Mouse (Mus musculus): ENCODE measurements around the gene Snrnp25. TPM values are rescaled to one million over a fixed set of nuclear protein-coding genes. Genes with fewer than 3 reads are reported as not detected.
A peak's percentile ranks its signal among the peaks of the same experiment; 100 is the strongest.

The Snrnp25 gene
- polyA plus RNA-seq (2014; fragmentation: Nextera tagmentation; extraction: Ambion mirVana), result 96.7 and 114 TPM in 2 replicates

DNA sequence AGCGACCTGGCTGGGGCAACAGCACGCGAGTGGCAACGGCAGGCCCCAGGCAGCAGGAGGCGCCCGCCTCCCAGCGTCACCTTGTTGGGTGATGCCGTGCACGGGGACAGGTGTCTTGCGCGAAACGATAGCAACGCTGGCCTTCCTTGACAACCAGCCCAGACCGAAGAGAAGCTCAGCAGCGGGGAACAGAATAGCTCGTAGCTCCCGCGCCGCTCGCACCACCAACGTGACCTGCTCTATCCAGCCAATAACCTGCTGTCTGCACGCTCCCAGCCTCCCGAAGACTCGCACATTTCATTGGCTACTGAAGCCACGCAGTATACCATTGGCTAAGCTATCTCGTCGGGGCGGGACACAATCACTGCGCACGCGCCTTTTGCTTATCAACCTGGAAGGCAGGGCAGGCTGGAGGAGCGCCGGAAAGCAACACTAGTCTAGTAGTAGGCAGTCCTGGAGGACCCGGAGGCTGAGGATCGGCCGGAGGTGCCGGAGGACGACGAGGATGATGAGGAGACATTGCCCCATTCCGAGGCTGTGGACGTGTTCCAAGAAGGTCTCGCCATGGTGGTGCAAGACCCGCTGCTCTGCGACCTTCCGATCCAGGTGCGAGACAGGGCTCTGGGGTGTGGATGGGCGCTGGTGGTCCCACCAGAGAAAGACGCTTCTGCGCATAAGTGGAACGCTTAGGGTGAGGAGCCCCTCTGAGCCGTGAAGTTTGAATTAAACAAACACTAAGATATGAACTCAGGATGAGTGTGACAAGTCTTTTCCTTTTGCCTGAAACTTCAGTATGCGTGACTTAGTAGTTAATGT lies at the start of gene Snrnp25:
Gene Snrnp25, plus strand, starts transcription at position 358 of the 816 bp plus-strand sequence.
- Histone ChIP-seq H3K27ac (ENCODE audit: low read depth, low read length) (peak within 1 kb of the TSS; percentile 91), H3K27me3 (replicated peaks; ENCODE audit: control insufficient read depth, insufficient read depth, low read length) (no peaks in the 10 kb centered on the region), H3K9ac (ENCODE audit: low read depth, low read length) (peak within 1 kb of the TSS; percentile 80), H3K9me3 (ENCODE audit: control insufficient read depth, low read length) (no peaks in the 10 kb centered on the region), H3K4me3 (ENCODE audit: low read depth, low read length) (peak within 1 kb of the TSS; percentile 61), H3K4me2 (peak within 1 kb of the TSS; percentile 90), H3K4me1 (replicated peaks; ENCODE audit: control insufficient read depth, insufficient read depth, low read length) (peaks cover 11% of the 10 kb centered on the region), H3K36me3 (ENCODE audit: control insufficient read depth, insufficient read depth, low read length) (peaks cover 13% of the 10 kb centered on the region; the same call in 1 of the 2 replicates)
- DNase-seq (ENCODE audit: low spot score), result peak; percentile 90
- peak; percentile 100 for ATAC-seq (replicated peaks; ENCODE audit: low FRiP score)
- WGBS, result under 1% methylated on average over 52 of the region's 52 CpGs

DNA sequence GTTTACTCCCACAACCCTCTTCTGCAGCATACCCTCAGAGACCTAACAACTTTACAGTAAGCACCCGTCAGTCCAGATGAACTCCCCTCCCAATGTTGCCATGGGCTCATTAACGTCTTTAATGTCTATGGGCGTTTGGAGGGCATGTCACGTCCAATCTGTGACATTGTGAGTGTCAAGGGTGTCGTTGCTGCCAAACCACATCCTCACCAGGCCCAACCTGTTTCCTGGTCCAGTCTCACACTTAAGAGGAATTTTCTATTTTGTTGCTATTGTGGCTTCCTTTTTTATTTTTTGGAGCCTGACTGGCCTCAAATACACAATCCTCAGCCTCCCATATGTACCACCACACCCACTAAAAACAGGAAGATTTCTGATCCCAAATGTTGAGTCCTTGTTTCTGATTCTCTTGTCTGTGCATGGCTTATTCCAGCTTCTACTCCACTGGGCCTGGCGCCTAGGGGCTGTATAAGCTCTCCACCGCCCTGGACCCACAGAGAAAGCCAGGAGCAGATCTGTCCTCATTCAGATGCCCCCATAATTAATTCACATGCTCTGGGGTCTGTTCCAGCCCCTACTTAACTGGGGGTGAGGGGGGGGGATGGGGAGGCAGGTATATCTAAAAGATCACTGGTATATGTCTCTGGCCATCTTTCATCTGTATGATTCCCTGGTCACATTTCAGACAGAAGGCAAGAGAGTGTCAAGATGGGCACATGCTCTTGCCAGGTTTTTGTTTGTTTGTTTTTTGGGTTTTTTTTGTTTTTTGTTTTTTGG lies 48.2 kb upstream of the Snrnp25 start:
- no peak overlapping the region for H3K9ac ChIP-seq (ENCODE audit: low read depth, low read length)
- no peak for ATAC-seq (replicated peaks; ENCODE audit: low FRiP score)
- 49% methylated on average over 7 of the region's 7 CpGs for WGBS

DNA sequence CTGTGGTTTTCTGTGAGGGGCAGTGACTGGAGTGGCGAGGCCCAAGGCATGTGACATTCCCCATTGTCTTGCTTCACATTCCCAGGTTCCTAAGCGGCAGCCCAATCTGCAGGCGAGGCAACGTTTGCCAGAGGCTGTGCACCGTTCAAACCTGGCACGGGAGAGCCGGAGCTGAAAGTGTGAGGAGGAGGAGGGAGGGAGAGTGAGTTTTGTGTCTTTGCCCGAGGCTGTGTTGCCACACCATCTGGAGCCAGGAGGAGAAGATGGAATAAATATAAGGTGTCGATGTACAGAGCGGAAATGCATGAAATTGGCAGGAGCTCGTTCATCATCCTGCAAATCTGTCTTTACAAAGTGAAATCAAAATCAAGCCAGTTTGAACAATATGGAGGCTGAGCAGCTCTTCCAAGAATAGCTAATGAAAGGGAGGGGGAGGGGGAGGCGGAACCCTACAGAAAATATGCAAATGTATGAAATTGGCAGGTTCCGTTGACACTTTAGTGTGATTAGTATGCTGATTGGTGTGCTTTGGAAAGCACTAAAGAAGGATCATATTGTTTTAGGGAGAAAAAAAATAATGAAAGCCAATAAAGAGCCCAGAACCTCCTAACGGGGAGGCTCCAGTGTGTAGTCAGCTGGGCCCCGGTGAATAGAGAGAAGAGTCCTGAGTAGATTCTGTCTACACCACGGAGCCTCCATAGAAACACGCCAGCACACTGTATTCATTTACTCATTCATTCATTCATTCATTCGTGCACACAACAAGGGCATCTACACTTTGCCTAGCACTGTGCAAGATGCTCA lies 47.2 kb upstream of the Snrnp25 start:
- no peak overlapping the region for H3K27ac ChIP-seq (ENCODE audit: low read depth, low read length)
- H3K4me3 ChIP-seq (ENCODE audit: low read depth, low read length), result no peak overlapping the region
- no peaks in the 10 kb centered on the region for H3K36me3 ChIP-seq (ENCODE audit: control insufficient read depth, insufficient read depth, low read length)
- no peaks in the 10 kb centered on the region for H3K9me3 ChIP-seq (ENCODE audit: control insufficient read depth, low read length)
- DNase-seq (ENCODE audit: low spot score) (no peak), ATAC-seq (replicated peaks; ENCODE audit: low FRiP score) (no peak)
- peaks cover 12% of the 10 kb centered on the region for H3K27me3 ChIP-seq (replicated peaks; ENCODE audit: control insufficient read depth, insufficient read depth, low read length)
- no peak overlapping the region for H3K4me2 ChIP-seq
- H3K9ac ChIP-seq (ENCODE audit: low read depth, low read length), result no peak overlapping the region
- 68% methylated on average over 18 of the region's 18 CpGs for WGBS
- H3K4me1 ChIP-seq (replicated peaks; ENCODE audit: control insufficient read depth, insufficient read depth, low read length), result no peaks in the 10 kb centered on the region

More for the DNA sequence above, 48.2 kb upstream of the Snrnp25 start:
- H3K4me2 ChIP-seq, result no peak overlapping the region
- no peaks in the 10 kb centered on the region for H3K4me1 ChIP-seq (replicated peaks; ENCODE audit: control insufficient read depth, insufficient read depth, low read length)
- H3K36me3 ChIP-seq (ENCODE audit: control insufficient read depth, insufficient read depth, low read length), result no peaks in the 10 kb centered on the region
- H3K27me3 ChIP-seq (replicated peaks; ENCODE audit: control insufficient read depth, insufficient read depth, low read length), result peaks cover 12% of the 10 kb centered on the region
- H3K27ac ChIP-seq (ENCODE audit: low read depth, low read length), result no peak overlapping the region
- no peaks in the 10 kb centered on the region for H3K9me3 ChIP-seq (ENCODE audit: control insufficient read depth, low read length)
- no peak overlapping the region for H3K4me3 ChIP-seq (ENCODE audit: low read depth, low read length)
- DNase-seq (ENCODE audit: low spot score), result no peak

DNA sequence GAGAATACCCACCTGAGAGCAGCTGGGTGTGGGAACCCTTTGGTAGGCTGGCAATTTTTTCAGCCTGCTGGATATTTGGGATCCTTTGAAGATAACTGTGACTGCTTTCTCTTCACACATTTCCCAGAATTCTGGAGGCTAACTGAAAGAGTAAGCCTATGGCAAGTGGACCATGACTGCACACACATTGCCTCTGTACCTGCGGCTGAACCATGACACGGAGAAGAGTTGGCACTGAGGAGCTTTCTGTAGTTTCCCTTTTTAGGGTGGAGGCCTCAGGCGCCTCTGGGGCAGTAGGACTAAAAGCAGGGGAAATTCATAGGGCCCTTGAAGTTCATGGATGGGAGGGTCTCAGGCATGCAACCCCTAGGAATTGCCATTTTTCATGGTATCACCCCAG lies 46.0 kb upstream of the Snrnp25 start:
- no peak overlapping the region for H3K27ac ChIP-seq (ENCODE audit: low read depth, low read length)
- WGBS, result 86% methylated on average over 3 of the region's 3 CpGs
- H3K4me3 ChIP-seq (ENCODE audit: low read depth, low read length), result no peak overlapping the region
- no peak for ATAC-seq (replicated peaks; ENCODE audit: low FRiP score)
- no peaks in the 10 kb centered on the region for H3K4me1 ChIP-seq (replicated peaks; ENCODE audit: control insufficient read depth, insufficient read depth, low read length)
- H3K4me2 ChIP-seq, result no peak overlapping the region
- H3K9me3 ChIP-seq (ENCODE audit: control insufficient read depth, low read length), result no peaks in the 10 kb centered on the region
- H3K36me3 ChIP-seq (ENCODE audit: control insufficient read depth, insufficient read depth, low read length), result no peaks in the 10 kb centered on the region
- no peak for DNase-seq (ENCODE audit: low spot score)
- no peak overlapping the region for H3K9ac ChIP-seq (ENCODE audit: low read depth, low read length)
- H3K27me3 ChIP-seq (replicated peaks; ENCODE audit: control insufficient read depth, insufficient read depth, low read length), result peaks cover 12% of the 10 kb centered on the region

DNA sequence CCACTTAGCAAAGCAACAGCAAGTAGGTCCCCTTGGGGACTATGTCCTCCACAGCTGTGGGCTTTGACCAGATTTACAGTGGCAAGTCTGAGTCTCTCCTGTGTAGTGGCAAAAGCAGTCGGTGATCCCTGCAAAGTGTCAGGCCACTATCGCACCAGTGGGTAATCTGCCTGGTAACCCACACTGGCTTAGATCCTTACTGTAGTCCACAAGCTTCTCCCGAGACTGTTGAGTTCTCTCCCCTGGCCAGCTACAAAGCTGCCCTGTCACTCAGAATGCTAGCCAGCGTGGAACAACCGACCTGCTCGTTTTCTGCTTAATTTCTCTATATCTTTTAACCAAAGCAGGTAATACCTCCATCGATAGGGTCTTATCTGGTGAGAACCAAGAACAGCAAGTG lies 44.9 kb upstream of the Snrnp25 start:
- H3K27ac ChIP-seq (ENCODE audit: low read depth, low read length), result no peak overlapping the region
- WGBS, result 70% methylated on average over 7 of the region's 7 CpGs
- H3K9ac ChIP-seq (ENCODE audit: low read depth, low read length), result no peak overlapping the region
- H3K9me3 ChIP-seq (ENCODE audit: control insufficient read depth, low read length), result no peaks in the 10 kb centered on the region
- peaks cover 12% of the 10 kb centered on the region for H3K27me3 ChIP-seq (replicated peaks; ENCODE audit: control insufficient read depth, insufficient read depth, low read length)
- ATAC-seq (replicated peaks; ENCODE audit: low FRiP score) (no peak), DNase-seq (ENCODE audit: low spot score) (no peak)
- no peaks in the 10 kb centered on the region for H3K36me3 ChIP-seq (ENCODE audit: control insufficient read depth, insufficient read depth, low read length)
- H3K4me2 ChIP-seq, result no peak overlapping the region
- no peak overlapping the region for H3K4me3 ChIP-seq (ENCODE audit: low read depth, low read length)
- H3K4me1 ChIP-seq (replicated peaks; ENCODE audit: control insufficient read depth, insufficient read depth, low read length), result no peaks in the 10 kb centered on the region

DNA sequence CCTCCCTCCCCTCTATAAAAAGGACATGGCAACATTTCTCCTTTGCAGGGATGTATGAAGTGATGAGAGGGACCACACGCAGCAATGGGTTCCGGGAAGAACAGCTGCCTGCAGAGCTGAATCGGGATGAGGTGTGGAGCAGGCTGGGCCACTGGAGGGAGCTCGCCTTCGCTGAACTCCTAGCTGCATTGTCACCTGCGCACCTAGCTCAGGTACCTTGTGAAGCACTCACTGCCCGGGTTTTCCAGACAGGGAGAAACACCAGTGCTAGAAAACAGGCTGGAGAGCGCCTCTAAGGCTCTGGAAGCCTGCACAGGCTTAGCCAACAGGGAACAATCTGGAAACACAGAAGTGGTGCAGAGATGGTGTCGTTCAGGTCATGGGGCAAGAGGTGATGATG lies 43.7 kb upstream of the Snrnp25 start:
- ATAC-seq (replicated peaks; ENCODE audit: low FRiP score) (no peak), DNase-seq (ENCODE audit: low spot score) (no peak)
- 13% methylated on average over 9 of the region's 9 CpGs for WGBS
- peaks cover 12% of the 10 kb centered on the region for H3K27me3 ChIP-seq (replicated peaks; ENCODE audit: control insufficient read depth, insufficient read depth, low read length)
- H3K4me3 ChIP-seq (ENCODE audit: low read depth, low read length), result no peak overlapping the region
- no peak overlapping the region for H3K27ac ChIP-seq (ENCODE audit: low read depth, low read length)
- H3K4me1 ChIP-seq (replicated peaks; ENCODE audit: control insufficient read depth, insufficient read depth, low read length), result no peaks in the 10 kb centered on the region
- H3K9me3 ChIP-seq (ENCODE audit: control insufficient read depth, low read length), result no peaks in the 10 kb centered on the region
- no peaks in the 10 kb centered on the region for H3K36me3 ChIP-seq (ENCODE audit: control insufficient read depth, insufficient read depth, low read length)
- no peak overlapping the region for H3K9ac ChIP-seq (ENCODE audit: low read depth, low read length)
- H3K4me2 ChIP-seq, result peak overlapping the region; percentile 50; the same call in 1 of the 2 replicates

DNA sequence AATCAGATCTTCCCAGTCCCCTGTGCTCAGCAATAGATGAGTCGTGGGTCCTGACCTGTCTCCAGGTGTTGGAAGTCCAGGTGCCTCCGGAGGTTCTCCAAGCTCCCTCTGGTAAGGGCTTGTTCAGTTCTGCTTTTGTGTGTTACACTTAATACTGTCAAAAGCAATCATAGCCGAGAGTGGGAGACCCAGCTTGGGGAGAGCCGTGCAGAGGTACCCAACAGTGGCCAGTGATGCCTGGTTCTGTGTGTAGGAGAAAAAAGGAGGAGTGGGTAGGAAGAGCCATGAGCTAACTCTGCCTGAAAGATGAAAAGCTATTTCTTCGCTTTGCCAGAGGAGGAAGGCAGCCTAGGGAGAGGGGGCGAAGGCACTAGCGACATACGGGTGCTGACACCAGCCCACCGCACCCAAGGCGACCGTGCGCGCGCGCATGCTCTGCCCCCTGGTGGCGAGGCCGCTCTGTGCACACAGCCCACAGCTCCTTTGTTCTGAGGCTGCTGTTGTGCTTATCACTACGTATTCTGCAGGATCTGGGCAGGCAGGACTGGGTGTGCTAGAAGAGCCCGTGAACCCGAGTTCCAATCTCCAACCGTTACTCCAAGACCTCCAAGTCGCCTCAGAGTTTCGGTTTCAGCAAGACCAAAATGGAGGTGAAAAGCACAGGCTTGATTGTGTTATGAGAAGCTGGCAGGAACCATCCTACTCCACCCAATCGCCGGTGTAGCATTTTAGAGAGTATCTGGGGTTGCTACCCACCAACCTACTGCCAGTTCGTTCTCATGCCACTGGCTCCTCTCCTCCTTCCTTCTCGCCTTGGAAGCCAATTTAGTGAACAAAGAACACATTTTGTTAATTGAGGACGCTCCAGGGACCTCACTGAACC lies 43.1 kb upstream of the Snrnp25 start:
- no peak overlapping the region for H3K27ac ChIP-seq (ENCODE audit: low read depth, low read length)
- no peaks in the 10 kb centered on the region for H3K9me3 ChIP-seq (ENCODE audit: control insufficient read depth, low read length)
- 14% methylated on average over 28 of the region's 28 CpGs for WGBS
- H3K9ac ChIP-seq (ENCODE audit: low read depth, low read length), result no peak overlapping the region
- peak overlapping the region; percentile 50 for H3K4me2 ChIP-seq
- H3K4me3 ChIP-seq (ENCODE audit: low read depth, low read length), result peak overlapping the region; percentile 9; the same call in 1 of the 2 replicates
- ATAC-seq (replicated peaks; ENCODE audit: low FRiP score) (peak; percentile 71), DNase-seq (ENCODE audit: low spot score) (peak; percentile 82)
- no peaks in the 10 kb centered on the region for H3K36me3 ChIP-seq (ENCODE audit: control insufficient read depth, insufficient read depth, low read length)
- no peaks in the 10 kb centered on the region for H3K4me1 ChIP-seq (replicated peaks; ENCODE audit: control insufficient read depth, insufficient read depth, low read length)
- peaks cover 12% of the 10 kb centered on the region for H3K27me3 ChIP-seq (replicated peaks; ENCODE audit: control insufficient read depth, insufficient read depth, low read length)
